Mouse (Mus musculus): ENCODE measurements around the gene Vmn1r129. TPM values are rescaled to one million over a fixed set of nuclear protein-coding genes. Genes with fewer than 3 reads are reported as not detected.

The Vmn1r129 gene
- not detected in 2 replicates for polyA plus RNA-seq (2015; fragmentation: Nextera tagmentation; extraction: Ambion mirVana)

DNA sequence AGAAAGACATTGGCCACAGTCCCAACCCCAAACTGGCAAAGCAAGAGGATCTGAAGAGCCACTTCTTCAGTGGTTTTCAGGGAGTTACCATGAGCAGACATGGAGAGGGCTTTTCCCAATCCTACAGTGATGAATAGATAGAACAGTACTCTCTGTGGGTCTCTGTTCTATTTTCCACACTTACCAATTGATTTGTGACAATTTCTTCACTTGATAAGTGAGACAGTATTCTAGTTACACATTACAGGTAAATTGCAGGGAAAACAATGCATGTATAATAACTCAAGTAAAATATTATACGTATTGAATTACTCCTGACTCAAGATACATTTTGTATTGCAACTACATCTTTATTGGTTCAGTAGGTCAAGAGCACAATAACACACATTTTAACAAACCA, at the start of gene Vmn1r129:
Vmn1r129 (minus strand) TSS at position 101 of the 400 bp plus-strand sequence.

DNA sequence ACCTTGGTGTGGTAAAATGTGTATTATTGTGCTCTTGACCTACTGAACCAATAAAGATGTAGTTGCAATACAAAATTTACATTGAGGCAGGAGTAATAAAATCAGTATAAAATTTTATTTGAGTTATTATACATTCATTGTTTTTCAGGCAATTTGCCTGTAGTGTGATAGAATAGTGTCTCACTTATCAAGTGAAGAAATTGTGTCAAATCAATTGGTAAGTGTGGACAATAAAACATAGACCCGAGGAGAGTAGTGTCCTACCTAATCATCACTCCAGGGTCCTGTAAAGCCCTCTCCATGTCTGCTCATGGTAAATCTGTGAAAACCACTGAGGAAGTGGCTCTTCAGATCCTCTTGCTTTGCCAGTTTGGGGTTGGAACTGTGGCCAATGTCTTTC, 12.0 kb downstream of the Vmn1r129 start, which contains the start of gene Vmn1r128:
Vmn1r128 (plus strand) TSS at position 301 of the 400 bp plus-strand sequence.

DNA sequence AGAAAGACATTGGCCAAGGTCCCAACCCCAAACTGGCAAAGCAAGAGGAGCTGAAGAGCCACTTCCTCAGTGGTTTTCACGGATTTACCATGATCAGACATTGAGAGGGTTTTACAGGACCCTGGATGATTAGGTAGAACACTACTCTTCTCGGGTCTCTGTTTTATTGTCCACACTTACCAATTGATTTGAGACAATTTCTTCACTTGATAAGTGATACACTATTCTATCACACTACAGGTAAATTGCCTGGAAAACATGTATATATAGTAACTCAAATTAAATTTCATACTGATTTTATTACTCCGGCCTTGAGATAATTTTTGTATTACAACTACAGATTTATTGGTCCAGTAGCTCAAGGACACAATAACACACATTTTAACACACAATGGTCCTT, 41.3 kb downstream of the Vmn1r129 start, which contains the start of gene Vmn1r127:
Vmn1r127 (minus strand) TSS at position 101 of the 400 bp plus-strand sequence.

Other genes with a start within 250 kb of the Vmn1r129 start
- gene Vmn1r122, start 227.2 kb downstream of the Vmn1r129 start, polyA plus RNA-seq (2015; fragmentation: Nextera tagmentation; extraction: Ambion mirVana) = not detected in 2 replicates
- gene Vmn1r123, start 199.1 kb downstream of the Vmn1r129 start, polyA plus RNA-seq (2015; fragmentation: Nextera tagmentation; extraction: Ambion mirVana) = not detected in 2 replicates
- not detected in 2 replicates for gene Gm5157, start 170.9 kb downstream of the Vmn1r129 start, polyA plus RNA-seq (2015; fragmentation: Nextera tagmentation; extraction: Ambion mirVana)
- not detected in 2 replicates for gene Vmn1r124, start 100.7 kb downstream of the Vmn1r129 start, polyA plus RNA-seq (2015; fragmentation: Nextera tagmentation; extraction: Ambion mirVana)
- gene Vmn1r125, start 89.1 kb downstream of the Vmn1r129 start, polyA plus RNA-seq (2015; fragmentation: Nextera tagmentation; extraction: Ambion mirVana) = not detected in 2 replicates
- not detected in 2 replicates for gene Vmn1r126, start 59.8 kb downstream of the Vmn1r129 start, polyA plus RNA-seq (2015; fragmentation: Nextera tagmentation; extraction: Ambion mirVana)
- gene Vmn1r127, start 41.4 kb downstream of the Vmn1r129 start, polyA plus RNA-seq (2015; fragmentation: Nextera tagmentation; extraction: Ambion mirVana) = not detected in 2 replicates
- not detected in 2 replicates for gene Vmn1r128, start 11.9 kb downstream of the Vmn1r129 start, polyA plus RNA-seq (2015; fragmentation: Nextera tagmentation; extraction: Ambion mirVana)
- not detected in 2 replicates for gene Gm6882, start 71.5 kb upstream of the Vmn1r129 start, polyA plus RNA-seq (2015; fragmentation: Nextera tagmentation; extraction: Ambion mirVana)
- gene Vmn1r130, start 150.5 kb upstream of the Vmn1r129 start, polyA plus RNA-seq (2015; fragmentation: Nextera tagmentation; extraction: Ambion mirVana) = not detected in 2 replicates
- not detected in 2 replicates for gene Vmn1r131, start 184.8 kb upstream of the Vmn1r129 start, polyA plus RNA-seq (2015; fragmentation: Nextera tagmentation; extraction: Ambion mirVana)

Measured in neural tube, postnatal 0 days (tissue).